Mouse (Mus musculus): ENCODE measurements at regions not wholly inside any gene's neighbourhood (a gene's known extent, or its start where the extent isn't known, plus 50 kb on each side); places are given as distances from the start of the nearest gene placed in this dataset.
A peak's percentile ranks its signal among the peaks of the same experiment; 100 is the strongest.

DNA sequence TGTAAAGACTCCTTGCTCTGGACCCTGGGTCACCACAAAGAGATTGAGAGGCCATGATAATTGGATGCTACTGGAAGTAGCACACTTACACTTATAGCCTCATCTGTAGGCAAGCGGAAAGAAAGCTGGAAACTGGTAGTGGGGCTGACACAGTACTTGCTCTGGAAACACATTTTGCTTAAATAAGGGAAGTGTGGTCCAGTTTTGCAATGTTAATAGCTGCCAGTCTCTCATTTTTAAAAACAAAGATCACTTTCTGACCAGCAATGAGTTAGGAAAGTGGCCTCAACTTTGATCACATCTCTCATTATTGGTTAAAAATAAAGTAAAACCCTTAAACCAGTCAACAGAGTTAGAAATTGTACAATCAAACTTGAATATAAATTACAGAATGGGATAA lies 541.3 kb upstream of the Tgif2lx2 start:
- peak; percentile 52; the same call in 1 of the 2 replicates for ATAC-seq (ENCODE audit: poor library complexity, severe bottlenecking)
